Mouse (Mus musculus) testis, adult 2 months (tissue): Measurements from ENCODE around the gene Prg3. TPM values are rescaled to one million over a fixed set of nuclear protein-coding genes. Genes with fewer than 3 reads are reported as not detected.
A peak's percentile ranks its signal among the peaks of the same experiment; 100 is the strongest.

Experiments
- H3K27ac ChIP-seq: fragments of 200-500 bp; 2 replicates; pipeline ENCODE4 v1.5.1; 2012; ENCODE audit warnings: low read depth, low read length; ENCODE audit not compliant: control insufficient read depth, insufficient read depth
- H3K27me3 ChIP-seq: fragments of 200-500 bp; 2 replicates; pipeline ENCODE4 v1.6.1; 2012; ENCODE audit warnings: mild to moderate bottlenecking, low read length, moderate library complexity; ENCODE audit not compliant: control insufficient read depth, insufficient read depth
- H3K36me3 ChIP-seq: fragments of 200-500 bp; 2 replicates; pipeline ENCODE4 v1.6.1; 2012; ENCODE audit warnings: mild to moderate bottlenecking, low read length; ENCODE audit not compliant: control insufficient read depth, insufficient read depth
- H3K4me1 ChIP-seq: fragments of 200-500 bp; 2 replicates; pipeline ENCODE4 v1.6.1; 2012; ENCODE audit warnings: low read length; ENCODE audit not compliant: control insufficient read depth, insufficient read depth
- H3K4me3 ChIP-seq: fragments of 200-500 bp; 2 replicates; pipeline ENCODE4 v1.5.1; 2012; ENCODE audit warnings: low read depth, mild to moderate bottlenecking, low read length, moderate library complexity, mixed read lengths; ENCODE audit not compliant: control insufficient read depth
- CTCF ChIP-seq: fragments of 200-500 bp; IDR thresholded peaks from 2 replicates; pipeline ENCODE4 v1.5.1; 2012; ENCODE audit warnings: low read depth, mild to moderate bottlenecking, inconsistent platforms, low read length, moderate library complexity; ENCODE audit not compliant: control insufficient read depth, insufficient read depth, insufficient replicate concordance
- POLR2A ChIP-seq: fragments of 200-500 bp; IDR thresholded peaks from 2 replicates; pipeline ENCODE4 v1.6.1; 2012; ENCODE audit warnings: low read depth, mild to moderate bottlenecking, inconsistent platforms, low read length, moderate library complexity; ENCODE audit not compliant: control insufficient read depth
- polyA plus RNA-seq: library from polyadenylated mRNA; depleted of rRNA; stranded (reverse); fragments of >200 nt; gene quantifications from 2 replicates; pipeline ENCODE4 v1.2.3, GENCODE M21; 2012

The Prg3 gene
- polyA plus RNA-seq, 1 experiment = not detected

DNA sequence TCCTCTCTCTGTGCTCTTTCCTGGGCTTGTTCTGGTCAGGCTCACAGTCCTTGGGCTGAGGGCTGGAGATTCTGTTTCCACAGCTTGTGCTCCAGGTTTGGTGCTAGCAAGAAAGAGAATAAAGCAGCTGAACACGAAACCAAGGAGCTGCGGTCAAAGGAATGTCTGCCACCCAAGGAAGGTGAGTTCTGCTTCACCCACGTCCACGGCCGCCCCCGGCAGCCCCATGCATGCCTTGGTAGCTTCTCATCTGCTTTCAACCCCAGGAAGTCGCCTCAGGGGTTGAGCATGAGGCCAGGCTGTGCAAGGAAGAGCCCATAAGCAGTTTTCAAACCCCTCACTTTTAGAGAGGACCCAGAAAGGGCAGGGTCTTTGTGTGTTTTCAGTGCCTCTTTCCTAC is 39.8 kb upstream of the Prg3 start:
- H3K4me1 ChIP-seq = no peaks in the 10 kb centered on the region
- TF ChIP-seq POLR2A (no peak), CTCF (no peak)
- no peak overlapping the region for H3K27ac ChIP-seq
- H3K4me3 ChIP-seq = no peak overlapping the region
- no peaks in the 10 kb centered on the region for H3K27me3 ChIP-seq
- H3K36me3 ChIP-seq = no peaks in the 10 kb centered on the region

GRCm38 (mm10) chr2:84948721-84949120 is 39.3 kb upstream of the Prg3 start:
- Histone ChIP-seq H3K27ac (no peak overlapping the region), H3K4me1 (no peaks in the 10 kb centered on the region), H3K4me3 (no peak overlapping the region), H3K27me3 (no peaks in the 10 kb centered on the region), H3K36me3 (no peaks in the 10 kb centered on the region)
- no peak for TF ChIP-seq CTCF
- TF ChIP-seq POLR2A = no peak

- Histone ChIP-seq H3K27ac (no peak overlapping the region), H3K4me1 (no peaks in the 10 kb centered on the region), H3K4me3 (no peak overlapping the region), H3K27me3 (no peaks in the 10 kb centered on the region), H3K36me3 (no peaks in the 10 kb centered on the region)
- no peak for TF ChIP-seq CTCF
- TF ChIP-seq POLR2A = no peak
These were observed 37.0 kb upstream of the Prg3 start for GRCm38 (mm10) chr2:84951027-84951426.

- no peak overlapping the region for H3K27ac ChIP-seq
- H3K27me3 ChIP-seq = no peaks in the 10 kb centered on the region
- no peaks in the 10 kb centered on the region for H3K4me1 ChIP-seq
- no peak overlapping the region for H3K4me3 ChIP-seq
- TF ChIP-seq POLR2A (no peak), CTCF (no peak)
- H3K36me3 ChIP-seq = no peaks in the 10 kb centered on the region
These were observed 35.8 kb upstream of the Prg3 start for GRCm38 (mm10) chr2:84952251-84952650.

DNA sequence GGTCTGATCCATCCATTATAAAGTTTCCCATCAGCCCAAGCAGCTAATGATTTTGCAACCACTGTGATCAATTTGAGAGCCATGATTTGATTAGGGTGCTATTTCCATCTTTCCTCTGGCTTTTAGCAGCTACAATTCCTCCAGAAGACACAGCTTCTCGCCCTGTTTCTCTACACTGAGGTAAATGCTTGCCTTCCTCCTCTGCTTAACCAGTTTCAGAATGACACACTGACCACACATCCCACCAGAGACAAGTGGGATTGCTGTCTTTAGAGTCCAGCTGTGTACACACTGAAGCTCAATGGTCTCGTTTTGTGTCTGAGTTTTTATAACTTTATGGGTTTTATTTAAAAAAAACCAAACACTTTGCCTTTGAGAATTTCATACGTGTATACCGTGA is 35.3 kb upstream of the Prg3 start:
- no peak for TF ChIP-seq CTCF
- no peak for TF ChIP-seq POLR2A
- no peaks in the 10 kb centered on the region for H3K4me1 ChIP-seq
- H3K27ac ChIP-seq = no peak overlapping the region
- no peaks in the 10 kb centered on the region for H3K36me3 ChIP-seq
- no peak overlapping the region for H3K4me3 ChIP-seq
- H3K27me3 ChIP-seq = no peaks in the 10 kb centered on the region

GRCm38 (mm10) chr2:84955435-84955834 is 32.6 kb upstream of the Prg3 start:
- H3K36me3 ChIP-seq = no peaks in the 10 kb centered on the region
- H3K4me3 ChIP-seq = no peak overlapping the region
- TF ChIP-seq POLR2A (no peak), CTCF (no peak)
- H3K4me1 ChIP-seq = no peaks in the 10 kb centered on the region
- H3K27ac ChIP-seq = no peak overlapping the region
- H3K27me3 ChIP-seq = no peaks in the 10 kb centered on the region

DNA sequence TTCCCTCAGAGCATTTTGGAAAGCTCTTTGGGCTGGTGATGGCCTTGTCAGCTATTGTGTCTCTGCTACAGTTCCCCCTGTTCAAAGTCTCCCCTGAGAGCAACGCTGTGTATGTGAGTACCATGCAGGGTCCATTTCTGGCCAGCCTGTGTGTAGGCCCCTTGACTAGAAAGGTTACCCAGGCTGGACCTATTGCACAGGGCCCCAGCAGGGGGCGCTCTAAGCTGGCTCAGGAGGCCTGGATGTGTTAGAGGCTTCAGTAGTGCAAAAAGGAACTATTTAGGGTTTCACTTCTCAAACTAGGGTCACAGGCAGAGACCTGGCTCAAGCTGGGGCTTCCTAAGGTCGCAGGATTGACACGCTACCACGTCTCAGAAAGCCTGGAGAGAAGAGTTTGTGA is 31.7 kb upstream of the Prg3 start:
- H3K27me3 ChIP-seq = no peaks in the 10 kb centered on the region
- H3K27ac ChIP-seq = no peak overlapping the region
- TF ChIP-seq POLR2A = no peak
- TF ChIP-seq CTCF = peak; percentile 77
- no peak overlapping the region for H3K4me3 ChIP-seq
- H3K4me1 ChIP-seq = no peaks in the 10 kb centered on the region
- H3K36me3 ChIP-seq = no peaks in the 10 kb centered on the region
